In genomic region chr4:147063768-147064167, GRCm38 (mm10) we compare ENCODE assay signal across 6 mouse cellular contexts. TPM values are rescaled to one million over a fixed set of nuclear protein-coding genes. Genes with fewer than 3 reads are reported as not detected.
DNase-seq lines count a peak whose midpoint lies in the region; ATAC-seq and TF ChIP-seq lines count a peak whose summit lies in the region.
"Not testable (repeated sequence)": the region's sequence is repeated elsewhere in the genome, so short reads cannot be mapped to it uniquely, and the experiment has no call there.
"Had no signal": no experiment of that assay in that cellular context is flagged by ENCODE, and none has a peak within 500 bp of the region (broad histone marks: within the 10 kb centered on the region; RNA-seq: fewer than 3 reads in every experiment).

No protein-coding gene starts in this region.

- DNase-seq in G1E (ENCODE audit: low spot score): not testable (repeated sequence)
- peak; percentile 86 for DNase-seq in heart, adult 11 months

- peak; percentile 60 for ATAC-seq in G1E (ENCODE audit: extremely low read depth, insufficient number of reproducible peaks, low FRiP score, poor library complexity, severe bottlenecking)

- not testable (repeated sequence) for H3K4me3 ChIP-seq in G1E (ENCODE audit: low read depth, low read length)

- not testable (repeated sequence) for H3K4me1 ChIP-seq in G1E (ENCODE audit: insufficient read depth, low read depth, low read length)

- H3K36me3 ChIP-seq in G1E (replicated peaks): not testable (repeated sequence)

- H3K27me3 ChIP-seq in G1E (ENCODE audit: insufficient read depth, low read length): not testable (repeated sequence)

- not testable (repeated sequence) for TF ChIP-seq CTCF in G1E (IDR thresholded peaks at IDR 0.05; ENCODE audit: low read depth, low read length)

- peaks cover 10% of the 10 kb centered on the region for H3K9me3 ChIP-seq in G1E (replicated peaks)

RNA-seq across cellular contexts. Expression of gene Rex2, which starts 42.1 kb away (rescaled TPM):
- total RNA-seq in G1E (2014; fragmentation: Nextera tagmentation) (0.23 TPM in 1 of 2 replicates, not detected in the other), G1E (2017) (0.46 and 0.66 TPM in 2 replicates)
- 0.02 TPM in 1 of 2 replicates, not detected in the other for polyA plus RNA-seq in G1E (2012)
- total RNA-seq: CH12.LX had no signal
- polyA plus RNA-seq: adrenal gland, adult 2 months; brain, embryonic 14.5 days; cerebellum, adult 2 months had no signal
